Comparison of ENCODE assay signal across 8 mouse cellular contexts in the genomic region with DNA sequence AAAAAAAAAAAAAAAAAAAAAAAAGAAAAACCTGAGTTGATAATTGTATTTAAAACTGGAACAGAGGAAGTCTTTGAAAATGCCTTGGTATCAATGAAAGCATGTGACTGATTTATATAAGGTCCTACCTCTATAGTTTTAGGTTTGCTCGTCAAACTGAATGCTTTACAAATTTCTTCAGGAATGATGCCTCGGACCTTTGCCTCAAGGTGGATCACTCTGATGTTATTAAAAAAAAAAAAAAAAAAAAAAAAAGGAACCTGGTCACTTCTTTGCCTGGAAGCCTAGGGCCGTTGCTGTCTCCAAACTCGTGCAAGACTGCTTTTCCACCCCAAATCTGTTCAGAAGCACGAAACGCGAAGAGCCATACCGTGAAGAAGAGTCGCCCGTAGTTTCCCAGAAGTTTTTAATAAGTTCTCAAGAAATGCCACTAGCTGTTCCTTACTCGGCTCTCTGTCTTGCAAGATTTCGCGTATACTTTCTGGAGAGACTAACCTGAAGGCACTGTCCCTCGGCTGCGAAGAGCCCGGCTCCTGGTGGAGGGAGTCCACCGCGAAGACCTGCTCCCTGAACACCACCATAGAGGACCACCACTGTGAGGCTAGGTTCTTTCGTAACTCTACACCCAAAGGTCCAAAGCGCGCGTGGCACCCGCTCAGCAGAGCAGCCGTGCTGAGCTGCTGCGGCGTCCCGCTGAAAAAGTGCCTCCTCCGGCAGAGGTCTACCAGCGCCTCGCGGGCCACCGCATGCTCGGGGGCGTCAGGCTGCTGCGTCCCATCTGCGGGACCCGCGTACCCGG. TPM values are rescaled to one million over a fixed set of nuclear protein-coding genes. Genes with fewer than 3 reads are reported as not detected.
DNase-seq lines count a peak whose midpoint lies in the region; ATAC-seq and TF ChIP-seq lines count a peak whose summit lies in the region.

No protein-coding gene starts in this region.

- H3K9ac ChIP-seq in heart, embryonic 14.5 days (ENCODE audit: low read length): peak overlapping the region; percentile 87
- peak overlapping the region; percentile 77 for H3K9ac ChIP-seq in forebrain, embryonic 12.5 days
- peak overlapping the region; percentile 85 for H3K9ac ChIP-seq in liver, embryonic 15.5 days

- H3K36me3 ChIP-seq in heart, embryonic 14.5 days (ENCODE audit: control insufficient read depth, insufficient read depth, low read length): peaks cover 75% of the 10 kb centered on the region
- peaks cover 67% of the 10 kb centered on the region for H3K36me3 ChIP-seq in G1E (replicated peaks)
- H3K36me3 ChIP-seq in forebrain, embryonic 12.5 days (replicated peaks): peaks cover 60% of the 10 kb centered on the region
- H3K36me3 ChIP-seq in liver, embryonic 15.5 days (replicated peaks): peaks cover 72% of the 10 kb centered on the region

- H3K4me3 ChIP-seq in heart, embryonic 14.5 days (ENCODE audit: control insufficient read depth in 1 of 2, insufficient read depth in 1 of 2, low read depth in 1 of 2, low read length in 2 of 2): peak overlapping the region; percentile 59 to 68
- peak overlapping the region; percentile 91 for H3K4me3 ChIP-seq in G1E (ENCODE audit: low read depth, low read length)
- peak overlapping the region; percentile 65 for H3K4me3 ChIP-seq in forebrain, embryonic 12.5 days (replicated peaks)
- peak overlapping the region; percentile 79 for H3K4me3 ChIP-seq in liver, embryonic 15.5 days (replicated peaks)

- no peaks in the 10 kb centered on the region for H3K27me3 ChIP-seq in heart, embryonic 14.5 days (ENCODE audit: control insufficient read depth, insufficient read depth, low read length)
- H3K27me3 ChIP-seq in G1E (ENCODE audit: insufficient read depth, low read length): no peaks in the 10 kb centered on the region
- H3K27me3 ChIP-seq in forebrain, embryonic 12.5 days: no peaks in the 10 kb centered on the region
- no peaks in the 10 kb centered on the region for H3K27me3 ChIP-seq in liver, embryonic 15.5 days

- H3K27ac ChIP-seq in heart, embryonic 14.5 days (replicated peaks in 1 of 2; ENCODE audit: control insufficient read depth in 1 of 2, insufficient read depth in 1 of 2, low read depth in 2 of 2, low read length in 2 of 2): peak overlapping the region; percentile 81 to 97
- H3K27ac ChIP-seq in forebrain, embryonic 12.5 days: peak overlapping the region; percentile 92
- H3K27ac ChIP-seq in liver, embryonic 15.5 days (replicated peaks): peak overlapping the region; percentile 93

- DNase-seq in heart, adult 11 months: no peak
- no peak for DNase-seq in G1E (ENCODE audit: low spot score)
- no peak for DNase-seq in urinary bladder, postnatal 4 days (ENCODE audit: low spot score in 2 of 2)
- DNase-seq in cerebellum, postnatal 4 days (ENCODE audit: low spot score in 2 of 2): no peak
- DNase-seq in lung, postnatal 36 days: no peak

- TF ChIP-seq CTCF in G1E (IDR thresholded peaks at IDR 0.05; ENCODE audit: low read depth, low read length): no peak

- H3K4me1 ChIP-seq in heart, embryonic 14.5 days (ENCODE audit: control insufficient read depth in 2 of 2, insufficient read depth in 2 of 2, low read length in 2 of 2): peaks cover 0 to 13% of the 10 kb centered on the region in 2 experiments; a peak in 1 of 4 replicates
- peaks cover 35% of the 10 kb centered on the region for H3K4me1 ChIP-seq in G1E (ENCODE audit: insufficient read depth, low read depth, low read length)
- peaks cover 16% of the 10 kb centered on the region for H3K4me1 ChIP-seq in forebrain, embryonic 12.5 days
- H3K4me1 ChIP-seq in liver, embryonic 15.5 days (replicated peaks): peaks cover 44% of the 10 kb centered on the region

- peak; percentile 0; the same call in 1 of the 2 replicates for ATAC-seq in heart, embryonic 14.5 days (ENCODE audit: insufficient number of reproducible peaks, insufficient read depth, low FRiP score, low read depth)
- ATAC-seq in G1E (ENCODE audit: extremely low read depth, insufficient number of reproducible peaks, low FRiP score, poor library complexity, severe bottlenecking): no peak
- ATAC-seq in forebrain, embryonic 12.5 days (ENCODE audit: low FRiP score): no peak; the same call in 1 of the 2 replicates
- ATAC-seq in liver, embryonic 15.5 days (ENCODE audit: insufficient read depth): peak; percentile 73

- peak overlapping the region; percentile 79 for H3K4me2 ChIP-seq in heart, embryonic 14.5 days (ENCODE audit: low read length)
- H3K4me2 ChIP-seq in forebrain, embryonic 12.5 days: peak overlapping the region; percentile 71
- H3K4me2 ChIP-seq in liver, embryonic 15.5 days: peak overlapping the region; percentile 88

- WGBS in heart, embryonic 14.5 days: 3% methylated on average over 39 of the region's 39 CpGs
- WGBS in forebrain, embryonic 12.5 days: 3% methylated on average over 39 of the region's 39 CpGs
- WGBS in liver, embryonic 15.5 days (ENCODE audit: insufficient replicate concordance): under 1% methylated on average over 39 of the region's 39 CpGs

- H3K9me3 ChIP-seq in heart, embryonic 14.5 days (ENCODE audit: control insufficient read depth, low read length): no peaks in the 10 kb centered on the region
- no peaks in the 10 kb centered on the region for H3K9me3 ChIP-seq in G1E (replicated peaks)
- no peaks in the 10 kb centered on the region for H3K9me3 ChIP-seq in forebrain, embryonic 12.5 days
- no peaks in the 10 kb centered on the region for H3K9me3 ChIP-seq in liver, embryonic 15.5 days (replicated peaks)

RNA-seq across cellular contexts. Expression of a gene that starts 0.5 kb away (rescaled TPM):
- 7.4 and 10.0 TPM in 2 replicates for polyA plus RNA-seq in heart, embryonic 14.5 days (2014; fragmentation: Nextera tagmentation; extraction: Ambion mirVana)
- total RNA-seq in G1E (2014; fragmentation: Nextera tagmentation): 9.6 and 10.3 TPM in 2 replicates
- 6.9 and 8.5 TPM in 2 replicates for total RNA-seq in G1E (2017)
- 2.0 and 2.7 TPM in 2 replicates for polyA plus RNA-seq in G1E (2012)
- polyA plus RNA-seq in forebrain, embryonic 12.5 days (2016; fragmentation: Nextera tagmentation; extraction: Ambion mirVana): 10.3 and 10.4 TPM in 2 replicates
- 3.8 and 4.7 TPM in 2 replicates for polyA plus RNA-seq in liver, embryonic 15.5 days (2015; fragmentation: Nextera tagmentation; extraction: Ambion mirVana)

RNA-seq across cellular contexts. Expression of a gene that starts 10.2 kb away (rescaled TPM):
- polyA plus RNA-seq in heart, embryonic 14.5 days (2014; fragmentation: Nextera tagmentation; extraction: Ambion mirVana): 232 and 251 TPM in 2 replicates
- total RNA-seq in G1E (2014; fragmentation: Nextera tagmentation) (765 and 864 TPM in 2 replicates), G1E (2017) (782 and 866 TPM in 2 replicates)
- 2,578 and 3,923 TPM in 2 replicates for polyA plus RNA-seq in G1E (2012)
- 507 and 536 TPM in 2 replicates for polyA plus RNA-seq in forebrain, embryonic 12.5 days (2016; fragmentation: Nextera tagmentation; extraction: Ambion mirVana)
- polyA plus RNA-seq in liver, embryonic 15.5 days (2015; fragmentation: Nextera tagmentation; extraction: Ambion mirVana): 114 and 115 TPM in 2 replicates

RNA-seq across cellular contexts. Expression of a gene that starts 10.3 kb away (rescaled TPM):
- polyA plus RNA-seq in heart, embryonic 14.5 days (2014; fragmentation: Nextera tagmentation; extraction: Ambion mirVana): 12.9 and 14.4 TPM in 2 replicates
- total RNA-seq in G1E (2014; fragmentation: Nextera tagmentation) (37.1 and 39.8 TPM in 2 replicates), G1E (2017) (19.3 and 23.8 TPM in 2 replicates)
- 2.0 and 3.1 TPM in 2 replicates for polyA plus RNA-seq in G1E (2012)
- polyA plus RNA-seq in forebrain, embryonic 12.5 days (2016; fragmentation: Nextera tagmentation; extraction: Ambion mirVana): 25.4 and 27.0 TPM in 2 replicates
- 7.8 and 9.1 TPM in 2 replicates for polyA plus RNA-seq in liver, embryonic 15.5 days (2015; fragmentation: Nextera tagmentation; extraction: Ambion mirVana)

RNA-seq across cellular contexts. Expression of a gene that starts 27.8 kb away (rescaled TPM):
- 1.6 and 2.0 TPM in 2 replicates for polyA plus RNA-seq in heart, embryonic 14.5 days (2014; fragmentation: Nextera tagmentation; extraction: Ambion mirVana)
- total RNA-seq in G1E (2014; fragmentation: Nextera tagmentation) (not detected in 2 replicates), G1E (2017) (0.33 and 0.87 TPM in 2 replicates)
- 0.05 TPM in 1 of 2 replicates, not detected in the other for polyA plus RNA-seq in G1E (2012)
- polyA plus RNA-seq in forebrain, embryonic 12.5 days (2016; fragmentation: Nextera tagmentation; extraction: Ambion mirVana): 0.91 and 0.95 TPM in 2 replicates
- 2.8 and 3.2 TPM in 2 replicates for polyA plus RNA-seq in liver, embryonic 15.5 days (2015; fragmentation: Nextera tagmentation; extraction: Ambion mirVana)

RNA-seq across cellular contexts. Expression of a gene that starts 28.4 kb away (rescaled TPM):
- 69.9 and 79.5 TPM in 2 replicates for polyA plus RNA-seq in heart, embryonic 14.5 days (2014; fragmentation: Nextera tagmentation; extraction: Ambion mirVana)
- total RNA-seq in G1E (2014; fragmentation: Nextera tagmentation): 0.24 TPM in 1 of 2 replicates, not detected in the other
- total RNA-seq in G1E (2017): 0.70 and 0.93 TPM in 2 replicates
- polyA plus RNA-seq in G1E (2012): not detected in 2 replicates
- 14.8 and 15.5 TPM in 2 replicates for polyA plus RNA-seq in forebrain, embryonic 12.5 days (2016; fragmentation: Nextera tagmentation; extraction: Ambion mirVana)
- 7.0 and 7.8 TPM in 2 replicates for polyA plus RNA-seq in liver, embryonic 15.5 days (2015; fragmentation: Nextera tagmentation; extraction: Ambion mirVana)

Comparison
In these comparisons a context has a peak if more than half of its experiments do, and no peak if none do; other contexts are left out.
1. ATAC-seq: peak in heart, embryonic 14.5 days (single experiment) and liver, embryonic 15.5 days (single experiment); none in G1E (single experiment) and forebrain, embryonic 12.5 days (single experiment).
2. Peak in every context shown above with its lines, with median percentiles within 50 percentile points of each other: H3K27ac ChIP-seq, H3K4me2 ChIP-seq, H3K4me3 ChIP-seq and H3K9ac ChIP-seq.